Mouse (Mus musculus) MEL (cell line): ENCODE data around the gene Tbr1.

ENCODE experiments used
- CTCF ChIP-seq, 3 experiments: IDR thresholded peaks in 2 of 3; conservative IDR thresholded peaks in 1 of 3; 2 replicates each; pipeline ENCODE4 v1.5.1; 2011 to 2012; ENCODE audit warnings: low read length in 3 of 3, low read depth in 2 of 3, mild to moderate bottlenecking in 2 of 3, improper control_type of control experiment in 1 of 3, inconsistent platforms in 1 of 3, mixed read lengths in 1 of 3, moderate library complexity in 1 of 3; ENCODE audit not compliant: control insufficient read depth in 1 of 3, insufficient read depth in 1 of 3, poor library complexity in 1 of 3, severe bottlenecking in 1 of 3
- EP300 ChIP-seq, 2 experiments: IDR thresholded peaks; 2 replicates each; pipeline ENCODE4 v1.6.1; 2011; ENCODE audit warnings: improper control_type of control experiment in 2 of 2, low read length in 2 of 2, low read depth in 1 of 2, mild to moderate bottlenecking in 1 of 2
- JUND ChIP-seq: IDR thresholded peaks from 2 replicates; pipeline ENCODE4 v1.6.1; 2011; ENCODE audit warnings: low read depth, mild to moderate bottlenecking, improper control_type of control experiment, low read length
- POLR2A ChIP-seq, 2 experiments: IDR thresholded peaks; 2 replicates each; pipeline ENCODE4 v1.6.1; 2011 to 2012; ENCODE audit warnings: low read length in 2 of 2, mild to moderate bottlenecking in 2 of 2, control low read depth in 1 of 2, improper control_type of control experiment in 1 of 2, low read depth in 1 of 2, moderate library complexity in 1 of 2; ENCODE audit not compliant: control insufficient read depth in 1 of 2, insufficient read depth in 1 of 2, poor library complexity in 1 of 2
- SIN3A ChIP-seq: IDR thresholded peaks from 2 replicates; pipeline ENCODE4 v1.6.1; 2012; ENCODE audit warnings: low read length, improper control_type of control experiment, inconsistent platforms
- TBP ChIP-seq: IDR thresholded peaks from 2 replicates; pipeline ENCODE4 v1.8.0; 2011; ENCODE audit warnings: low read depth, low read length, improper control_type of control experiment
- USF1 ChIP-seq: IDR thresholded peaks from 2 replicates; pipeline ENCODE4 v1.6.1; 2014; ENCODE audit warnings: low read depth, mild to moderate bottlenecking, inconsistent platforms, low read length, improper control_type of control experiment, moderate library complexity
- ZMIZ1 ChIP-seq: IDR thresholded peaks from 2 replicates; pipeline ENCODE4 v1.6.1; 2012; ENCODE audit warnings: low read depth, mild to moderate bottlenecking, inconsistent platforms, low read length, improper control_type of control experiment, moderate library complexity
- ZNF384 ChIP-seq: IDR thresholded peaks from 2 replicates; pipeline ENCODE4 v1.6.1; 2012; ENCODE audit warnings: low read depth, mild to moderate bottlenecking, inconsistent platforms, low read length, improper control_type of control experiment

GRCm38 (mm10) chr2:61807151-61807550 is 4.4 kb downstream of the Tbr1 start:
- TF ChIP-seq SIN3A (no peak), CTCF (IDR thresholded peaks at IDR 0.05 in 2 of 3, conservative IDR thresholded peaks at IDR 0.05 in 1 of 3; ENCODE audit: control insufficient read depth in 1 of 3, insufficient read depth in 1 of 3, low read depth in 2 of 3, low read length in 3 of 3, poor library complexity in 1 of 3, severe bottlenecking in 1 of 3) (no peak), USF1 (no peak), TBP (no peak), POLR2A (IDR thresholded peaks at IDR 0.05; ENCODE audit: control insufficient read depth in 1 of 2, insufficient read depth in 1 of 2, low read depth in 1 of 2, low read length in 2 of 2, poor library complexity in 1 of 2) (no peak), EP300 (IDR thresholded peaks at IDR 0.05; ENCODE audit: low read depth in 1 of 2, low read length in 2 of 2) (no peak), ZMIZ1 (no peak), JUND (no peak), ZNF384 (no peak)
